Mouse (Mus musculus): ENCODE results near the gene Car11.
A peak's percentile ranks its signal among the peaks of the same experiment; 100 is the strongest.

Gene Car11

DNA sequence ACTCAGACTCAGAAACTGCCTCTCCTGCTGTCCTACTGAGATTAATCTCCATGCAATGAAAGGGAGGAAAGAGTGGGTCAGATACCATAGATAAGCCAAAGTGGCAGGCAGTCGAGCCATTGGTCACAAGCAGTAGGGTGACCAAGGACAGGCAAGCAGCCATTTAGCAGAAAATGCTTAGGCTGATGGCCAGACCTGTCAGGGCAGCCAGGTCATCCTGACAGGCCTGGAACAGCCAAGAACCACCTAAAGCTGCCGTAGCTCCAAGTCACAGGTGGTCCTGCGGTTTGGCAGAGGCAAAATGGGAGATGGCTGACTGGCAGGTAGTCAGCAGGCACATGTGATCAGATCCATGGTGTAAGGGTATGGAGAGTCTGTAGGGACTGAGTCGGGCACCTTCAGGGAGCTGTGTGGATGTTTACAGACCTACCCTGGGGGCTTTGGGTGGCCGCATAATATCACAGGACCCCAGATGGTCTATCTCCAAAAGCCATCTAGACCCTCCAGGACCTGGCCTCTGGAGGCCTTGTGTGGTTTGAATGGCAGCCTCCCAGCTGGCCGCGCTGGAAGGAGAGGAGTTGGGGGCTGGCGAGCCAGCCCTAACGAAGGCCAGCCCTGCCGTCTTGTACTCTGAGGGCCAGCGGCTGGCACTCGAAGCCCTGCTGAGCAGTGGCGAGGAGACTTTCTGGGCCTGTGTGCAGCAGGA, 22.2 kb downstream of the Car11 start:
- DNase-seq (ENCODE audit: inconsistent age in 2 of 2, low spot score in 1 of 2) = peak in 1 of 2 experiments; percentile 12

DNA sequence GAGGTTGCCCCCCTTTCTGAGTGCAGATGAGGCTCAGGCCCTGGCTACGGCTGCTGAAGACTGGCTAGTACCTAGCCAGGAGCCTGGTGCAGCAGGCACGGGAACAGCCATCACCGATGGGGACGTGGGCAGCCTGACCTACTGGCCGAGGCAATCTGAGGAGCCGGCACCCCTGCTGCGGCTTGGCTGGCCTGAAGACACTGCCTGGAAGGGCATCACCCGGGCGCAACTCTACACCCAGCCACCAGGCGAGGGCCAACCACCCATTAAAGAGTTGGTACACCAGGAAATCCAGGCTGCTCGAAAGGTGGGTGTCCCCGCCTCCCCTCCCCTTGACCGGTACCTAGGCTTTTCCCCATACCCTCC, 22.7 kb downstream of the Car11 start:
- DNase-seq (ENCODE audit: inconsistent age in 2 of 2, low spot score in 1 of 2) = peak in 1 of 2 experiments; percentile 21

DNA sequence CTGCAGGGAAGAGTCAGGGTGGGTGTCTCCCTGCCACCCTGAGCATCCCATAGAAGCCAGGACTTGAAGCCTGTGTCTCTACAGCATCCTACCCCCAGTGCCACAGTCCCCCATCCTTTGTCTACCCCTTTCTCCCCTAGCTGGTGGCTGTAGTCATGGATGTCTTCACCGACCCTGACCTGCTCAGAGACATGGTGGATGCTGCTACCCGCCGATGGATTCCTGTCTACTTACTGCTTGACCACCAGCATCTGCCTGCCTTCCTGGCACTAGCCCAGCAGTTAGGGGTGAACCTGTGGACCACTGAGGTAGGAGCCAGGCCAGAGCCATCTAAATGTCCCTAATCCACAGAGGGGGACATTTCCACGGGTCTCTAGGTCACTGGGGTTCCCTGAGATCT, 23.7 kb downstream of the Car11 start:
- peak in 1 of 2 experiments; percentile 12 for DNase-seq (ENCODE audit: inconsistent age in 2 of 2, low spot score in 1 of 2)

DNA sequence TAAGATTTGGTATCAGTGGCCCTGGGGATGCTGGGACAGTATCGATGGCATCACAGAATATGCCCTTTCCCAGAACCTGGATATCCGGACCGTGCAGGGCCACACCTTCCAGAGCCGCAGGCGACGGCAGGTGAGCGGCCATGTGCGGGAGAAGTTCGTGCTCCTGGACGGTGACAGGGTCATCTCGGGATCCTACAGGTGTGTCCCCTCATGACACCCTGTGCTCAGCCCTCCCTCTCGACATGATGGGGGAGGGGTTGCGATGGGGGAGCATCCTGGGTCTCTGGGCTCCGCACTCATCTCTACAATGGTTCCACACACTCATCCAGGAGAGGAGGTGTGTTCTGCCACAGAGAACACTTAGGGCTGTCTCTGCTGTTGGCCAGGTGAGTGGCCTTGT, 24.1 kb downstream of the Car11 start:
- DNase-seq (ENCODE audit: inconsistent age in 2 of 2, low spot score in 1 of 2) = peak in 1 of 2 experiments; percentile 20

DNA sequence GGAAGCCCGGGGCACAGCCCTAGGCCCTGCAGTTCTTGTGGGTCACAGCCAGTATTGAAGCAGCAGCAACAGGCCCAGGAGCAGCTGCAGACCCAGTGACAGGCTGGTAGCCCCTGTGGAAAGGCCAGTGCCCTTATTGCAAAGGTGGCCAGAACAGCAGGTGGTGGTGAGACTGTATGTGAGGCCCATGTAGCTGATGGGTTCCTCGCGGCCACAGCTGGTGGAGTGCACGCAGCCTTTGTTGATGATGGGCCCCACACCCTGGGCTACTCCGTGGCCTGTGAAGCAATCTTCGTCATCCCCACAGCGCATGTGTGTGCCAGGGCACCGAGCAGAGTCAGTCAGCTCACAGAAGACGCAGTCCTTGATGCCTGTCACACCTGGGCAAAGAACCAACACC, 25.5 kb downstream of the Car11 start:
- no peak for DNase-seq (ENCODE audit: inconsistent age in 2 of 2, low spot score in 1 of 2)

DNA sequence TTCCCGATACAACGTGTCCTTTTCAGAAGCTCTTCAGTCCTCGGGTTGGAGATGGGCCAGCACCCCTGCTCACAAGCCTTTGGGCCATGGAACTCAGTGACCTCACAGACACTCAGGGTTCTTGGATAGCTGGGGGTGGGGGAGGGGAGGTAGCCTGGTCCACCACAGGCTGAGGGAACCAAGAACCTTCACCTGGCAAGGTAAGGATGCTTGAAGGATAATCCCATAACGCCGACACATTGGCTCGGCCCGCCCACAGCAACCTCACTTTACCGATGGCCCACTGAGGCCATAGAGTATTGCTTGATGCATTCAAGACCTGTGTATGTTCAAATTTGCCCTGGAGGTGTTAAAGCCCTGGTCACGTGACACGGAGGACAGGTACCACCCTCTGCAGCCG, 26.1 kb downstream of the Car11 start, which contains the start of gene Spaca4:
Gene Spaca4, minus strand, starts transcription at position 101 of the 400 bp plus-strand sequence.
- DNase-seq (ENCODE audit: inconsistent age in 2 of 2, low spot score in 1 of 2) = no peak

DNA sequence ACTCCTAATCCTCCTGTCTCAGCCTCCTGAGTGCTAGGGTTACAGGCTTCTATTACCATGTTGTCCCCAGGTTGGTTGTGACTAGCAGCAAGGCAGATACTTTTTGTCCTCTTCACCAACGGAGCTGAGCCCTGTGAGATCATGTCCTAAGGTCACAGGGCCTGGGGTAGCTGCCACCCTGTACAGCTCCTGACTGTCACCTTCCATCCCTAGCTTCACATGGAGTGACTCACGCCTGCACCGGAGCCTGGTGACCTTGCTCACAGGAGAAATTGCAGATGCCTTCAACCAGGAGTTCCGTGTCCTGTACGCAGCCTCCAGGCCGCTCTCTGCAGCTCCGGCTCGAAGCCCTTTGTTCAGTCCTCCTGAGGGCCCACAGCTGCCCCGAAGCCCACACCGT, 26.8 kb downstream of the Car11 start:
- DNase-seq (ENCODE audit: inconsistent age in 2 of 2, low spot score in 1 of 2) = peak; percentile 78 to 83

DNA sequence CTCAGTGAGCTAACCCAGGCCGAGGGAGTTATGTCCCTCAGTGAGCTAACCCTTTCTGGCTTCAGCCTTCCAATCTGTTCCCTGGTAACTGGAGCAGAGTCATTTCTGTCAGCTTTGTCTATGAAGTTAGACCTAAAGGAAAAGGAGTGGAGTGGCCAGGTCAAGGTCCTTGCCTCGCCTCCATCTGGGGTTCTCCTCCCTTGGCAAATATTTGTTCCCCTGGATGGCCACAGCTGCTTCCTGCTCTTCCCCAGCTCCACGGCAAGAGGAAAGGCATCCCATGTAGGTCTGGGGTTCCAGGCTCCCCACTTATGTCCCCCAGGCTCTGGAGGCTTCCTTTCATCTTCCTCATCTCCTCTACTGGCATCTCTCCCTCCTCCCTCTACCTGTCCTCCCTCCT, 28.0 kb downstream of the Car11 start:
- peak; percentile 4 to 21 for DNase-seq (ENCODE audit: inconsistent age in 2 of 2, low spot score in 1 of 2)

DNA sequence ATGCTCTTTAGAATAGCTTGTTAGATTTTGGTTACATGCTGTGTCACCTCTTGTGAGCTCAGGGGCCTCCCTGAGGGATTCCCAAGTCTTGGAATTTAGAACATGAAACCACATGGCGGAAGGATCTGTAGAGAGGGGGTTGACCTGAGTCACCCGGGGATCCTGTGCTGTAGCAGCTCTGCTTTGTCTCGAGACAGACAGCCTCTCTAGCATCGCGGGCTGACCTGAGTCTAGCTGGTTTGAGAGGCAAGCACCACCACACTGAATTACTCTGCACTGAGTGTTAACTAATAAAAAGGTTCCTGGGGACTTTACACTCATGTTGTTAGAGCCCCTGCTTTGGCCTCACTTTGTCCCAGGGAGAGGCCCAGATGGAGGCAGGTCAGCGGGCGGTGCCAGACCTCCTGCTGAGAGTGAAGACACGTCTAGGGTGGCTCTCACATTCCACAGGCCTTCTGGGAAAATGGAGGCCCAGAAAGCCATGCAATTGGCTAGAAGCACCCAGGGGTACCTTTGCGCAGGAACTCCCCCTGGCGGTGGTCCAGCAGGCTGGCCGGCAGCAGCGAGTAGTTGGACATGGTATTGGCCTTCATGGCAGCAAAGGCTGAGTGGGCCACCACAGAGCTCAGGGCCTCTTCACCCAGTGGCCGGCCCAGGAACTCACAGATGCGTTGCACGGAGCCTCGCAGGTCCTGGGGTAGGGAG, 31.2 kb downstream of the Car11 start:
- peak; percentile 55 to 75 for DNase-seq (ENCODE audit: inconsistent age in 2 of 2, low spot score in 1 of 2)

DNA sequence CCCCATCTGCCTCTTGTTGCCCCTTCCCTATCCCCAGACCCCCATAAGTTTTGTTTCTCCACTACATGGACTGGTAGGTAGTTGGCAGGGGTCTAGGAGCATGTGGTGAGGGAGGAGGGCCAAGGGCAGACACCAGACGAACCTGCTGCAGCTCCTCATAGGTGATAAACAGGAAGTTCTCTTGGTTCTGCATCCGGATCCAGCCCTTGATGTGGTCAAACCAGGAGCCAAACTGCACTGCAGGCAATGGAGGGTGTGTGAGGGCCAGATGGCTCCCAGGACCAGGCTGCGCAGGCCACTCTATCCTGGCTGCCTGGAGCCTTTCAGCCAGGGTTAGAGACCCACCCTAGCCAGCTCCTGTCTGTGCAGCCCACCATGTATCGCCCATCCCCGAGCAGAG, 33.8 kb downstream of the Car11 start:
- no peak for DNase-seq (ENCODE audit: inconsistent age in 2 of 2, low spot score in 1 of 2)

DNA sequence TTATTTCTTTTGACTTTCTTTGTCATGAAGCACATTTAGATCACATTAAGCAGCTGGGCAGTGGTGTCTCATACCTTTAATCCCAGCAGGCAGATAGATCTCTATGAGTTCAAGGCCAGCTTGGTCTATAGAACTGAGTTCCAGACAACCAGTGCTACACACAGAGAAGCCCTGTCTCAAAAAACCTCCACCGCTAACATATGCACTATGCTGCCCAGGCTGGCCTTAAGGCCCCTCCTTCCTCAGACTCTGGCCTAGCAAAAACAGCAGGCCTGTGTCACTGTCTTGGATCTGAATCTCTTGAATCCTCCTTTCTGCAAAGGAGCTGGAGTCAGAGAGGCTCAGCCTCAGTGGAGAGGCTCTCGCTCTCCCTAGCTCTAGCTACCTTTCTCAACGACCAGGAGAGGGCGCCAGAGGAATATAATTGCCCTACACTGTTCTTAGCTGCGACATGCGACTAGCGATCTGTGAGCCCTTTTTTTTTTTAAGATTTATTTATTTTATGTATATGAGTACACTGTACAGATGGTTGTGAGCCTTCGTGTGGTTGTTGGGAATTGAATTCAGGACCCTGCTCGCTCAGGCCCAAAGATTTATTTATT, 39.6 kb downstream of the Car11 start:
- peak; percentile 82 to 94 for DNase-seq (ENCODE audit: inconsistent age in 2 of 2, low spot score in 1 of 2)

DNA sequence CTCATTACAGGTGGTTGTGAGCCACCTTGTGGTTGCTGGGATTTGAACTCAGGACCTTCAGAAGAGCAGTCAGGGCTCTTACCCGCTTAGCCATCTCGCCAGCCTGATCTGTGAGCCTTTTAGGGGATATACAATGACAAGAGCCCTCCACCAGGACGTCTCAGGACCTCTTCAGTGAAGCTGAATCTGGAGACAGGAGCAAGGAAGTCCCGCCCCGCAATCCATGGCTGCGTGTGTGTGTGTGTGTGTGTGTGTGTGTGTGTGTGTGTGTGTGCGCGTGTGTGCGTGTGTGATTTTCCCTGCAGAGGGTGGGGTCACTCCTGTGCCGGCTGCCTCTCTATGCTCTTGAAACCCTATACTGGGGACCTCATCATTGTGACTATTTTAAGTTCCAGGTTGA, 40.2 kb downstream of the Car11 start:
- no peak for DNase-seq (ENCODE audit: inconsistent age in 2 of 2, low spot score in 1 of 2)

DNA sequence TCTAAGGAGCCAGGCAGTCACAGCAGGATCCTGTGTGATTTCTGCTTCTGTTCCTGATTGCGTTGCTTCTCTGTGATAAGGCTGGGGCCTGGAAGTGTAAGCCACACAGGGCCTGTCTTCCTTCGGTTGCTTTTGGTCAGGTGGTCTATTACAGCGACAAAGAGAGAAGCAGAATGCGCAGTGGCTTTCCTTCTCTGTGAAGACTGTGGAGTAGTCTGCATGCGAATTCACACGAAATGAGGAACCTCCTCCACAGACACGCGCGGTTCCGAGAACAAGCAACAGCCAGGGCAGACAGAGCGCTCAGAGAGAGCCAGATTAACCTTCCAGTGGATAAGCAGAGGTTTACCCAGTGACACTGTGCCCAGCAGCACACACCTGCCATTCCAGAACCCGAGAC, 41.7 kb downstream of the Car11 start:
- DNase-seq (ENCODE audit: inconsistent age in 2 of 2, low spot score in 1 of 2) = no peak

DNA sequence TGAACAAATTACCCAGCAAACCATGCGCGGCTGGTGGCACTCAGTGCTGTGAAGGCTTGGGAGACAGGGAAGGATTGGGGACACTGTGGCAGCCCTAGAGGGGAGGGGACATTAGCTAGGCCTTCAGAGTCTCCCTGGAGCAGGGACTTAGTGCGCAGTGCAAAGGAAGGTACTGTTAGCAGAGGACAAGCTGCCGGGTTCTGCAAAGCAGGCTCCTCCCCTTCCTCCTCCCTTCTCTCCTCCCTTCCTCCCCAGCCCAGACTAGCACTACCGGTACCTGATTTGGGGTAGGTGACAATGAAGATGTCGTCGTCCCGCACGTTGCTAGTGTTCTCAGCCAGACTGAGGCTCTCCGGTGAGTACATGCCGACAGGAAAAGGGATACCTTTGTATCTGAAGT, 42.1 kb downstream of the Car11 start:
- no peak for DNase-seq (ENCODE audit: inconsistent age in 2 of 2, low spot score in 1 of 2)

DNA sequence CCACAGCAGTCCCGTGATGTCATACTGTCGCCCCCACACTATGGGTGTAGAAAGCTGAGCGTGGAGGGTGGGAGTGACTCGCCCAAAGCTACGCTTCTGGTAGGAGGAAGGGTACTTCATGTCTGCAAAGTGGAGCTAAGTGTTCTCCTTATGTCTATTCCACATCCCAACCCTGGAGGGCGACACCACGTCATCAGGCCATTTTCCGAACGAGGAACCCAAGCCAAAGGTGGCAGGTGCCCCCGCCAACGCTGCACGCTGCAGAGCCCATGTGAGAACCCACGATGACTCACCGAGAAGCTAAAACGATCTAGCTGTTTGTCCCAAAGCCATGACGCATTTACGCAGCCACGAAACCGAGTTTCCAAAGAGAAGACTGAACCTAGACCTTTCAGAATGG, 42.7 kb downstream of the Car11 start:
- DNase-seq (ENCODE audit: inconsistent age in 2 of 2, low spot score in 1 of 2) = peak; percentile 69 to 72

DNA sequence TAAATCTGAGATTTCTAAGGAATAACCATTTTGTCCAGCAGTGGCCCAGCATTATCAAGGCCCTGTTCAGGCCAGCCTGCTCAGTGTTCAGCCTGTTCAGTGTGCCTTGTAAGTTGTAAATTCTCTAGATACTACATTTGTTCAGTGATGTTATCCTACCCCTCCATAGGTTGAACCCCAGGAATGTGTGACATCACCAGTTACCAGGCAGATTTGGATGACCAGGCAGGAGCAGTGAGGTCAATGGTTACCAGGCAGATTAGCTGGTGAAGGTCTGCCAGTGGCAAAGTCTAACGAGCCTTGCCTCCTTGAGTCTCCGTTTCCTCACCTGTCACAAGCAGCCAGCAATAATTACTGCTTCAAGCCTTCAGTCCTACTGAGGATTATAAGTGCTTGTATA, 44.7 kb downstream of the Car11 start:
- peak; percentile 67 to 90 for DNase-seq (ENCODE audit: inconsistent age in 2 of 2, low spot score in 1 of 2)

DNA sequence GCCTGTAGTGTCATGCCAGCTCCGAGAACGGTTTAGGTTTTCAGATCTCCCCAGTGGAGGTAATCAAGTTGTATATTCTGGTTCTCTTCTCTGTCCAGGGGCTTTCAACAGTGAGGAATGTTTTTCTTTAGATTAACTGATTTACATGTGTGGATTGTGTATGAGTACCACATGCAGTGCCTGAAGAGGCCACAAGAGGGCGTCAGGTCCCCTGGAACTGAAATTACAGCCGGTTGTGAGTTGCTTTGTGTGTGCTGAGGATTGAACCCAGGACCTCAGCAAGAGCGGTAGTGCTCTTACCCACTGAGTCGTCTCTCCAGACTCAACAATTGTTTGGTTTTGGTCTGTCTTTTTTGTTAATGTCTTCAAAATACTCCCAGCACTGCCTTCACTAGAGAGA, 46.9 kb downstream of the Car11 start:
- no peak for DNase-seq (ENCODE audit: inconsistent age in 2 of 2, low spot score in 1 of 2)

DNA sequence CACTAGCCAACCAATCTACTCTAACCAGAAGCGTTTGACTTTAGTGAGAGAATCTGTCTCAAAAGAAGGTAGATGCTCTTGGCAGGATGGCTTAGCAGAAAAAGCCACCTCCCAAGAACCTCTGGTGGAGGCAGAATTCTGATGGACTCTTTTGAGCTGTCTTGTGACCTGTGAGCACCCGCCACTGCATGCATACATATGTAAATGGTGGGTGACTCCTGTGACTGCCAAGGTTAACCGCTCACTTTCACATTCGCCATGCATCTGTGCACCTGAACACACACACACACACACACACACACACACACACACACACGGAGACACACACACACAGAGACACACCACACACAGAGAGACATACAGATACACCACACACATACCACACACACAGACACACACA, 47.8 kb downstream of the Car11 start:
- DNase-seq (ENCODE audit: inconsistent age in 2 of 2, low spot score in 1 of 2) = no peak

DNA sequence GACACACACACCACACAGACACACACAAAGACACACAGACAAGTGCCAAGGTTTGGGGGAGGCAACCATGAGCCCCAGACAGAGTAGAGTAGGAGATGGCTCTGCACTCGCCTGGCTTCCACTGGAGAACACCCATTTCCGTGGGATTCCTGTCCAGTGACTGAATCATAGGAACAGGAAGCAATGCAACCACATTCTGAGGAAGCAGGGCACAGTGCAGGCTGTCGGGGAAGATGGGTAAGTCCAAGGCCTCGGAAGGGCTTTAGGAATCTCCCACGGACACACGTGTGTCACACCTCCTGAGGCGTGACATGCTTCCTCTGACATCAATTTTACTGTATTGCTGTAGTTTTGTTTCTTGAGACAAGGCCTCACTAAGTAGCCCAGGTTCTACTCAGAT, 48.5 kb downstream of the Car11 start:
- peak in 1 of 2 experiments; percentile 57 for DNase-seq (ENCODE audit: inconsistent age in 2 of 2, low spot score in 1 of 2)

DNA sequence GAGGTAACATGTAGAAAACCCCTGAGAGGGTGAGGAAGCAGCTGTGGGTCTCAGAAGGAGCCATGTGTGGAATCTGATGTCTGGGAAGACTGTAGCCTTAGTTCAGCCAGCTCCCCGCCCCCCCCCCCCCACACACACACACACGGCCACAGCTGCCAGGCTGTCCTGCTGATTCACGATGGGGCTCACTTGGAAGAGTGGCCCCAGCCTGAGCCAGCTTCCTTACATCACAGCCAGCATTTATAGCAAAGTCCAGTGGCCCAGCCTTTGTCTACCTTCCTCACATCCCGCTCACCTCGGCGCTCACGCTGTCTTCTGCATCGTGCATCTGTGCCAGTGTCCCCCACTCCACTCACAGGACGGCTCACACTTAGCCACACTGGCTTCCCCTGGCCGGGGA, 49.8 kb downstream of the Car11 start:
- DNase-seq (ENCODE audit: inconsistent age in 2 of 2, low spot score in 1 of 2) = no peak

DNA sequence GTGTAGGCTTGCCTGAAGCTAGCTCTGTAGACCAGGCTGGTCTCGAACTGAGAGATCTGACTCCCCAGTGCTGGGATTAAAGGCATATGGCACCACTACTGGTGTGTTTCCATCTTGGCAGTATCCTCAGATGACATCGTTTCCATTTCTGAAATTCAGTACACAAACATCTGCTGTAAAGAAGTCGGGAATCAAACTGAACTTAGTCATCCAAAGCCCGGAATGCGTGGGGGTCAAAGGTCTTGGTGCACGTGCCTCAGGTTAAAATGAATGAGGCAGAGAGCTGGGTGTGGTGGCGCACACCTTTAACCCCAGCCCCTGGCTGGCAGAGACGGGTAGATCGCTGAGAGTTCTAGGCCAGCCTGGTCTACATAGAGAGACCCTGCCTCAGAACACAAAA, 50.5 kb downstream of the Car11 start:
- DNase-seq (ENCODE audit: inconsistent age in 2 of 2, low spot score in 1 of 2) = no peak

All from adrenal gland, adult (tissue).